Mouse (Mus musculus): Measurements from ENCODE around the gene Kif18b. TPM values are rescaled to one million over a fixed set of nuclear protein-coding genes. Genes with fewer than 3 reads are reported as not detected.

The Kif18b gene
- polyA plus RNA-seq, 1 experiment from 2014 or later, result 9.1 TPM

DNA sequence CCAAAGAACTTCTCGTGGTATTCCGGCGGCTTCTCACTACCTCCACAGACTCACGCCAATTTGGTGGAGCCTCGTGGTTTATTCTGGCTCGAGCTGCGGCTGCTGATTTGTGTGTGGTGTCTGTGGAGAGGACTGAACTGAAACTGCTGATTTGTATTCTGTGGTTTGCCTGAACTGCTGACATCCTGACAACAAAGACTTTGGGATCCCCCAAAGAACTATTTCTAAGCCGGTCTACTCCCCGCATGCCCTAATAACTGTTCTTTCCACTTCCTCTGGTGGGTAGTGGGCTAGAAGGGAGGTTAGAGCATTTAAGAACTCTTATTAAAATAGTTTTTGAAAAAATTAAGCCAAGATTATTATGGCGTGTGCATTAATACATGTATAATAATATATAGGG lies 5.7 kb upstream of the Kif18b start:
- ATAC-seq (ENCODE audit: low FRiP score, low read depth), result no peak
- Histone ChIP-seq H3K4me1 (no peaks in the 10 kb centered on the region), H3K9ac (replicated peaks) (no peak overlapping the region), H3K4me3 (no peak overlapping the region), H3K36me3 (no peaks in the 10 kb centered on the region), H3K27ac (replicated peaks) (no peak overlapping the region), H3K4me2 (replicated peaks) (no peak overlapping the region), H3K9me3 (no peaks in the 10 kb centered on the region), H3K27me3 (no peaks in the 10 kb centered on the region)
- 92% methylated on average over 10 of the region's 10 CpGs for WGBS

DNA sequence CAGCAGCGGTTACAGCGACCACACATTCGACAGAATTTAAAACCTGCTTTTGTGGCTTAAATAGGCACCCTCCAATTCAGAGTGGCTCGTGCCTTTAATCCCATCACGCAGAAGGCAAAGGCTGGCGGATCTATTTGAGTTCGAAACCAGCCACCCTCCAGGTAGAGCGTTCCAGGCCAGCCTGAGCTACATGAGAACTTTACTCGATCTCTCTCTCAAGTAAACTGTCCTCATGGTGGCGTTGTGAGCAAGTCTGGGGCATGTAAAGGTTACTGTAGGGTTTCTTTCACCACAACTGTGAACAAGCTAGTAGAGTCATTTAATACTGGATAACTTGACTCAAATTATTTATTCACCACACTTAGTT lies 410 bp upstream of the Kif18b start:
- H3K4me1 ChIP-seq, result peaks cover 30% of the 10 kb centered on the region
- WGBS, result 2% methylated on average over 10 of the region's 10 CpGs
- peak overlapping the region; percentile 75 for H3K4me3 ChIP-seq
- peaks cover 18% of the 10 kb centered on the region; the same call in 1 of the 2 replicates for H3K36me3 ChIP-seq
- H3K9ac ChIP-seq (replicated peaks), result peak overlapping the region; percentile 53
- no peaks in the 10 kb centered on the region for H3K9me3 ChIP-seq
- H3K27ac ChIP-seq (replicated peaks), result peak overlapping the region; percentile 93
- ATAC-seq (ENCODE audit: low FRiP score, low read depth), result no peak
- H3K27me3 ChIP-seq, result no peaks in the 10 kb centered on the region
- H3K4me2 ChIP-seq (replicated peaks), result peak overlapping the region; percentile 70

DNA sequence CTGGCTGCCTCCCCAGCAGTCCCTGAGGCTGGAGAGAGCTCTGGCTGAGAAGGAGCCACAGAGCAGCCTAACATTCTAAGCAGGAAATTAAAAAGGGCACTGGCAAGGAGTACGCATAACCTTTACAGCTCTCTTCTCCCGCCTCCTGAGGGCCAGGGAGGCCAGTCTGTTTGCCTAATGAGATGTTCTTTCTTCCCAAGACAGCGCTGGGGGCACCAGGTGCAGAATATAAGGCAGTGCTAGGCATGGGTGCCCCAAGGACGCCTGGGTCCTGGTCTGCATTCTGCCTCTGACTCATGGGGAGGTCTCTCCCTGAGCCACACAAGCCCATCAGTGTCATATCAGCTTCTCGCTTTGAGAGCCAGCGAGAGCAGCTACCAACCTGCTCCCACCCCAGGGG lies 3.4 kb downstream of the Kif18b start:
- peaks cover 18% of the 10 kb centered on the region; the same call in 1 of the 2 replicates for H3K36me3 ChIP-seq
- no peaks in the 10 kb centered on the region for H3K9me3 ChIP-seq
- no peak for ATAC-seq (ENCODE audit: low FRiP score, low read depth)
- no peak overlapping the region for H3K4me3 ChIP-seq
- WGBS, result 67% methylated on average over 6 of the region's 6 CpGs
- peak overlapping the region; percentile 15; the same call in 1 of the 2 replicates for H3K4me2 ChIP-seq (replicated peaks)
- peaks cover 30% of the 10 kb centered on the region for H3K4me1 ChIP-seq
- peak overlapping the region; percentile 37; the same call in 1 of the 2 replicates for H3K9ac ChIP-seq (replicated peaks)
- peak overlapping the region; percentile 39; the same call in 1 of the 2 replicates for H3K27ac ChIP-seq (replicated peaks)
- H3K27me3 ChIP-seq, result no peaks in the 10 kb centered on the region

DNA sequence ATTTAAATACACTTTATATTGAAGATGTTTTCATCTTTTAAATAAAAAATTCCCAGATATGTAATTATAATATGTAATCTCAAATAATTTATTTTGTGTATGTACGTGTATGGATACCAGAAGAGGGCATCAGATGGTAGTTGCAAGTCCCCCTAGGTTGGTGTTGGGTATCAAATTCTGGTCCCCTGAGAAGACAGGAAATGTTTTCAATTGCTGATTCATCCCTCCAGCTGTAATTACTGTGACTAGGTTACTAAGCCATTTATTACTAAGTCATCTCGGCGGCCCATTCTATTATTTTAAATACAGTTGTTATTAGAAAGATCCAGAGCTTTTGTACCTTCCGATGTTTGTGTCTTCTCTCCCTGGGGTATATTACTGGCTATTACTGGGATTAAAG lies 6.8 kb downstream of the Kif18b start:
- H3K27me3 ChIP-seq, result no peaks in the 10 kb centered on the region
- H3K27ac ChIP-seq (replicated peaks), result no peak overlapping the region
- H3K36me3 ChIP-seq, result peaks cover 46% of the 10 kb centered on the region
- H3K9me3 ChIP-seq, result no peaks in the 10 kb centered on the region
- WGBS, result 82% methylated on average over 4 of the region's 4 CpGs
- no peak overlapping the region for H3K4me3 ChIP-seq
- peaks cover 19% of the 10 kb centered on the region for H3K4me1 ChIP-seq
- H3K9ac ChIP-seq (replicated peaks), result no peak overlapping the region
- H3K4me2 ChIP-seq (replicated peaks), result no peak overlapping the region
- ATAC-seq (ENCODE audit: low FRiP score, low read depth), result no peak

DNA sequence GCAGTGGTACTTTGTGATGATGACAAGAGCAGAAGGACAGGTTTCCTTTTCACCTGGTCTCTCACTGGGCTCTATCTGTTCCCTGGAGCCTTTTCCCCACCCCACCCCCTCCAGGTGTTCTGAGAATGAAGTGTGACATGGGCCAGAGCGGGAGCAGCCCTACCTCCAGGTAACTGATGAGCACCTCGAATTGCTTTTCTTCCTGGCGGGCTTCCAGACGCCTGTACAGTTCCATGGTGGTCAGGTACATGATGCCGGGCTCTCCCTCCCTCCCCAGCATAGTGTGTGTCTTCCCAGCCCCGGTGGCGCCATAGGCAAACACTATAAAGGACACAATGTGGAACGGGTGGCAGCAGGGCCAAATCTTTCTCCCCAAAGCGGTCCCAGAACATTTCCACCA lies 9.5 kb downstream of the Kif18b start:
- H3K9me3 ChIP-seq, result no peaks in the 10 kb centered on the region
- H3K4me1 ChIP-seq, result no peaks in the 10 kb centered on the region
- H3K9ac ChIP-seq (replicated peaks), result no peak overlapping the region
- no peak for ATAC-seq (ENCODE audit: low FRiP score, low read depth)
- no peak overlapping the region for H3K27ac ChIP-seq (replicated peaks)
- H3K4me2 ChIP-seq (replicated peaks), result no peak overlapping the region
- H3K27me3 ChIP-seq, result no peaks in the 10 kb centered on the region
- peaks cover 51% of the 10 kb centered on the region for H3K36me3 ChIP-seq
- WGBS, result 92% methylated on average over 9 of the region's 9 CpGs
- no peak overlapping the region for H3K4me3 ChIP-seq

DNA sequence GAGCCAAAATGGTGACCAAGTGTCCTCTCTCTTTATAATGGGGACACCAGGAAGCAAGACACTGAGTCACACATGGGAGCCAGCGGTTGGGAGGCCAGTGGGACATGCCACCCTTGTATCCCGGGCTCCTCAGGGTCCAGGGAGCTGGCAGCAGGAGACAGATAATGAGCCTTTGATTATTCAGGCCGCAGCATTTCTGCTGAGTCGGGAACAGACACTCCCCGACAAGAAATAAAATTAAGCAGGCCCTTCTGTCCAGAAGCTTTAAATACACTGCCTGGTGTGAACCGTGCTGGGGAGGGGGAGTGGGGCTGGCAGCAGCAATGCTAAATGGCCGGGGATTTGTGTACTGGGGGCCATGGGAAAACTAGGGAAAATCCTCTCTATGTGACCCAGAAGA lies 13.5 kb downstream of the Kif18b start:
- 81% methylated on average over 7 of the region's 7 CpGs for WGBS
- no peak overlapping the region for H3K4me3 ChIP-seq
- no peak for ATAC-seq (ENCODE audit: low FRiP score, low read depth)
- H3K9ac ChIP-seq (replicated peaks), result no peak overlapping the region
- 0 out of 2 replicates have a peak overlapping the region, but pooled peaks have one; percentile 2 for H3K27ac ChIP-seq (replicated peaks)
- H3K9me3 ChIP-seq, result no peaks in the 10 kb centered on the region
- no peaks in the 10 kb centered on the region for H3K27me3 ChIP-seq
- no peak overlapping the region for H3K4me2 ChIP-seq (replicated peaks)
- no peaks in the 10 kb centered on the region for H3K4me1 ChIP-seq
- peaks cover 90% of the 10 kb centered on the region for H3K36me3 ChIP-seq

DNA sequence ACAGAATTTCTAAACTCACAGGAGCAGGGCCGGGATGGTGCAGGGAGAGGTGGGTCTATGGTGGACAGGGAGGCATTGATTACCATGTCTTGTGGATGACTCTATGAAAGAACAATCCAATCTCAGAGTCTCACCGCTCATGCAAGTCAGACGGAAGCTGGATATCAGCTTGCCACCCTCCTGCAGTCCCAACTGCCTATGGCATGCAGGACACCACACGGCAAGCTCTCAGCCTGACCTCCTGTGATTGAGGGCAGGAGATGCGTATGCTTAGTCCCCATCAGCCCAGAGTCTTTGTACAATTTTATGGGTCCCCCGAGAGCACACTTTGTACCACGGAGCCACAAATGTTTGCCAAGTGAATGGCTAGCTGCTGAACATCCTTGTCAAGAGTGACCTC lies 21.3 kb downstream of the Kif18b start:
- Histone ChIP-seq H3K4me2 (replicated peaks) (no peak overlapping the region), H3K4me3 (no peak overlapping the region), H3K27me3 (peaks cover 8% of the 10 kb centered on the region; the same call in 1 of the 2 replicates), H3K9me3 (no peaks in the 10 kb centered on the region), H3K27ac (replicated peaks) (0 out of 2 replicates have a peak overlapping the region, but pooled peaks have one; percentile 12), H3K4me1 (no peaks in the 10 kb centered on the region), H3K9ac (replicated peaks) (no peak overlapping the region), H3K36me3 (peaks cover 38% of the 10 kb centered on the region)
- WGBS, result 78% methylated on average over 7 of the region's 7 CpGs
- ATAC-seq (ENCODE audit: low FRiP score, low read depth), result no peak

DNA sequence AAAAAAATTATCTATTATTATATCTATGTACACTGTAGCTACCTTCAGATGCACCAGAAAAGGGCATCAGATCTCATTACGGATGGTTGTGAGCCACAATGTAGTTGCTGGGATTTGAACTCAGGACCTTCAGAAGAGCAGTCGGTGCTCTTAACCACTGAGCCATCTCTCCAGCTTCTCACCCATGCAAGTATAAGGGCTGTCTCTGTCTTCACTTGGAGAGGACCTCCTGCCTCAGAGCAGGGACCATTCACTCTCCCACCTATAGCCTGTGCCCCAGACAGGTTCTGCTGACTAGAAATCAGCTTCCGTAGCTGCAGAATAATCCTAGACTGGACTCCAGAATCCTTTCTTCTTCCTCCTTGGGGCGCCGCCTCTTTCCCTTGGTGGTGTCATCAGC lies 22.8 kb downstream of the Kif18b start:
- 71% methylated on average over 5 of the region's 5 CpGs for WGBS
- peaks cover 18% of the 10 kb centered on the region for H3K27me3 ChIP-seq
- no peak for ATAC-seq (ENCODE audit: low FRiP score, low read depth)
- no peaks in the 10 kb centered on the region for H3K9me3 ChIP-seq
- no peak overlapping the region for H3K27ac ChIP-seq (replicated peaks)
- no peak overlapping the region for H3K4me2 ChIP-seq (replicated peaks)
- H3K4me3 ChIP-seq, result no peak overlapping the region
- H3K4me1 ChIP-seq, result no peaks in the 10 kb centered on the region
- H3K36me3 ChIP-seq, result peaks cover 22% of the 10 kb centered on the region
- H3K9ac ChIP-seq (replicated peaks), result no peak overlapping the region

DNA sequence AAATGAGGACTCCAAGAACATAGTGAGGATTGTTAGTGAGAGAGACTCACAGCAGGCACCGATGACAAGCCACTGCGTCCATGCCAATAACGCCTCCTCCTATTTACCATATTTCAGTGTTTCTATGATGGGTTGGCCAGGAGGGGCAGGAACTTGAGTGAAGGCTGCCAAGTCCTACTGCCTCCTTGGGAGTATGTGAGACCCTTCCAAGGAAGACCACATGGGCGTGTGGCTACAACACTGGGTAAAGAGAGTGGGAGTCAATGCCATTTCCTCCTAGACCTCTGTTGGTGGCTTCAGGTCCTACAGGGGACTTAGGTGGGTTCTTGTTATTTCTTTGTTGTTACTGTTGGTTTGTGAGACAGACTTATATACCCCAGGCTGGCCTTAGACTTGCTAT lies 23.7 kb downstream of the Kif18b start:
- no peak for ATAC-seq (ENCODE audit: low FRiP score, low read depth)
- 69% methylated on average over 4 of the region's 4 CpGs for WGBS
- H3K4me2 ChIP-seq (replicated peaks), result no peak overlapping the region

DNA sequence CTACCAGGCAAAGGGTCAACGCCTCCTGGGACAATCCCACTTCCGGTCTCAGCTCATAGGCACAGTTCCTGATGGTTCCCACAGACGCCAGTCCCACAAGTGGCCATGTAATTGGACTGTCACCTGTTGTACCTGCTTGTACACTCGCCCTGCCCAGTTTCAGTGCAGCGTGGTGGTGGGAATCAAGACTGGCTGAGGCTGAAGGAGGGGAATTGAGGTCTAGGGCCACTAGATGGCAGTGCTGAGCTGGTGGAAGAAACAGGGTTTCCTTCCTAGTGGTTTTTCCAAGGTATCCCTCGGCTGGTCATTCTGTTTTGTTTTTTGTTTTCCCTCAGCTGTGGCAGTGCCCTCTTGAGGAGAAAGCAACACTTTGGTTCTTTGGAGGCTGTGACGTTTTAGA lies 24.2 kb downstream of the Kif18b start, which contains the start of gene Gfap:
Gfap (minus strand) TSS at position 150 of the 400 bp plus-strand sequence.
- peaks cover 9% of the 10 kb centered on the region for H3K36me3 ChIP-seq
- WGBS, result 12% methylated on average over 7 of the region's 7 CpGs
- no peak within 1 kb of the TSS for H3K9ac ChIP-seq (replicated peaks)
- H3K9me3 ChIP-seq, result no peaks in the 10 kb centered on the region
- no peaks in the 10 kb centered on the region for H3K4me1 ChIP-seq
- peak; percentile 47; the same call in 1 of the 2 replicates for ATAC-seq (ENCODE audit: low FRiP score, low read depth)
- no peak within 1 kb of the TSS for H3K4me3 ChIP-seq
- no peak within 1 kb of the TSS for H3K4me2 ChIP-seq (replicated peaks)
- peaks cover 31% of the 10 kb centered on the region for H3K27me3 ChIP-seq
- no peak within 1 kb of the TSS for H3K27ac ChIP-seq (replicated peaks)

More for the DNA sequence above, 23.7 kb downstream of the Kif18b start:
- no peak overlapping the region for H3K9ac ChIP-seq (replicated peaks)
- H3K4me1 ChIP-seq, result no peaks in the 10 kb centered on the region
- no peak overlapping the region for H3K4me3 ChIP-seq
- no peak overlapping the region for H3K27ac ChIP-seq (replicated peaks)
- H3K36me3 ChIP-seq, result peaks cover 13% of the 10 kb centered on the region
- peaks cover 27% of the 10 kb centered on the region for H3K27me3 ChIP-seq
- H3K9me3 ChIP-seq, result no peaks in the 10 kb centered on the region

DNA sequence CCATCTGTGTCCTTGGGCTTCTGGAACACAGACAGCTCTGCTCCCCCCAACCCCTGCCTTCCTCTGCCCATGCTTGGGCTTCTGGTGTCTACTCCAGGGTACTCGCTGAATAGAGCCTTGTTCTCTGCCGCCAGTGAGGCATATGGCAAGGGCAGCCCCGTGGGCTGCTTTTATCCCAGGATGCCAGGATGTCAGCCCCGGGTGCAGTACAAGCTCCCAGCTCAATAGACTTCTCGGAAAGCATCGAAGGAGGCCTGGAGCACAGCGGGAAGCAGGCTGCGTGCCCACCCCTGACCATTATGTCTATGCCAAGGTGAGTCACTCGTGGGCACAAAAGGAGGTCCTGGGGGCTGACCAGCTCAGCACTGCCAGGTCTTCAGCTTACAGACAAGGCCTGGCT lies 26.5 kb downstream of the Kif18b start:
- ATAC-seq (ENCODE audit: low FRiP score, low read depth), result no peak
- Histone ChIP-seq H3K4me3 (no peak overlapping the region), H3K4me1 (peaks cover under 1% of the 10 kb centered on the region; the same call in 1 of the 2 replicates), H3K27me3 (peaks cover 55% of the 10 kb centered on the region), H3K36me3 (no peaks in the 10 kb centered on the region), H3K9me3 (no peaks in the 10 kb centered on the region), H3K27ac (replicated peaks) (no peak overlapping the region), H3K9ac (replicated peaks) (0 out of 2 replicates have a peak overlapping the region, but pooled peaks have one; percentile 24), H3K4me2 (replicated peaks) (no peak overlapping the region)
- 82% methylated on average over 9 of the region's 9 CpGs for WGBS

DNA sequence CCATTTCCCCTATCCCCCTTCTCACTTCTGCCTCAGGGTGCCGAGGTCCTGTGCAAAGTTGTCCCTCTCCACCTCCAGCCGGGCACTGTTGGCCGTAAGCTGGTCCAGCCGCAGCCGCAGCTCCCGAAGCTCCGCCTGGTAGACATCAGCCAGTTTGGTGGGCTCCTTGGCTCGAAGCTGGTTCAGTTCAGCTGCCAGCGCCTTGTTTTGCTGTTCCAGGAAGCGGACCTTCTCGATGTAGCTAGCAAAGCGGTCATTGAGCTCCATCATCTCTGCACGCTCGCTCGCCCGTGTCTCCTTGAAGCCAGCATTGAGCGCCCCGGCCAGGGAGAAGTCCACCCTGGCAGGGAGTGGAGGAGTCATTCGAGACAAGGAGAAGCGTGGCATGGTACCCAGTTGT lies 28.3 kb downstream of the Kif18b start:
- Histone ChIP-seq H3K27ac (replicated peaks) (no peak overlapping the region), H3K27me3 (peaks cover 63% of the 10 kb centered on the region), H3K36me3 (no peaks in the 10 kb centered on the region), H3K4me2 (replicated peaks) (no peak overlapping the region), H3K9me3 (no peaks in the 10 kb centered on the region), H3K9ac (replicated peaks) (no peak overlapping the region), H3K4me3 (no peak overlapping the region), H3K4me1 (peaks cover 6% of the 10 kb centered on the region; the same call in 1 of the 2 replicates)
- 76% methylated on average over 20 of the region's 20 CpGs for WGBS
- ATAC-seq (ENCODE audit: low FRiP score, low read depth), result no peak

DNA sequence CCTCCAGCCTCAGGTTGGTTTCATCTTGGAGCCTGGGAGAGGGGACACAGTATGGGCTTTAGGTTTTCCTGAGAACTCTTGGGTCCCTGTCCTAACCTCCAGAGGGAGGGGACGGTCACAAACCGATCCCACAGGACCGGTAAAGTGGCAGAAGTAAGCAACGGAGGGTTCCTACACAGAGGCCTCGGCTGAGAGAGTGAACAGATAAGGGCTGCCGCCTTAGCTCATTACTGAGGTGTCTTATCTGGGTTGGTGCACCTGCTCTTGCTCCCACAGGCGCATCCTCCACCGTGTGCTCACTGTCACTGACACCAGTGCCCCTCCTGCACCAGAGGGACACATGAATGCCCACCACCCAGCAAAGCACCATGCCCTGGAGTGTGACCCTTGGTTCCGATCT lies 29.1 kb downstream of the Kif18b start:
- no peak for ATAC-seq (ENCODE audit: low FRiP score, low read depth)
- H3K9ac ChIP-seq (replicated peaks), result no peak overlapping the region
- no peaks in the 10 kb centered on the region for H3K36me3 ChIP-seq
- H3K4me1 ChIP-seq, result peaks cover 6% of the 10 kb centered on the region; the same call in 1 of the 2 replicates
- H3K27ac ChIP-seq (replicated peaks), result no peak overlapping the region
- peaks cover 67% of the 10 kb centered on the region for H3K27me3 ChIP-seq
- no peaks in the 10 kb centered on the region for H3K9me3 ChIP-seq
- H3K4me2 ChIP-seq (replicated peaks), result no peak overlapping the region
- no peak overlapping the region for H3K4me3 ChIP-seq
- WGBS, result 87% methylated on average over 9 of the region's 9 CpGs
